Mouse (Mus musculus) left cerebral cortex, postnatal 36 days (tissue): Measurements from ENCODE around the gene Defb5. TPM values are rescaled to one million over a fixed set of nuclear protein-coding genes. Genes with fewer than 3 reads are reported as not detected.
"Not testable (repeated sequence)": the region's sequence is repeated elsewhere in the genome, so short reads cannot be mapped to it uniquely, and the experiment has no call there.

Experiments used
- DNase-seq, 2 experiments: peaks; one replicate each; pipeline ENCODE4 v3.0.0; 2021 to 2022; ENCODE audit warnings: low spot score in 2 of 2, mixed read lengths in 1 of 2
- intact Hi-C: fragments of 180-260 bp; cut with DNase I; formaldehyde crosslinking; loops from one replicate; pipeline ENCODE4 v1.15.1; 2025
- total RNA-seq, 2 experiments: library from RNA; stranded (reverse); gene quantifications; 2 replicates each; pipeline ENCODE4 v1.2.3; 2021

Defb5 gene
- not detected for total RNA-seq

- intact Hi-C loops: no loop called here
- no peak for DNase-seq
Observed at GRCm38 (mm10) chr8:19247280-19247679, at the start of gene Defb5. Gene Defb5 (plus strand): TSS chr8:19247580.

GRCm38 (mm10) chr8:19225161-19225560 is 22.2 kb upstream of the Defb5 start, which contains the start of gene Defb6:
Gene Defb6 (plus strand): TSS chr8:19225478.
- DNase-seq: no peak

DNA sequence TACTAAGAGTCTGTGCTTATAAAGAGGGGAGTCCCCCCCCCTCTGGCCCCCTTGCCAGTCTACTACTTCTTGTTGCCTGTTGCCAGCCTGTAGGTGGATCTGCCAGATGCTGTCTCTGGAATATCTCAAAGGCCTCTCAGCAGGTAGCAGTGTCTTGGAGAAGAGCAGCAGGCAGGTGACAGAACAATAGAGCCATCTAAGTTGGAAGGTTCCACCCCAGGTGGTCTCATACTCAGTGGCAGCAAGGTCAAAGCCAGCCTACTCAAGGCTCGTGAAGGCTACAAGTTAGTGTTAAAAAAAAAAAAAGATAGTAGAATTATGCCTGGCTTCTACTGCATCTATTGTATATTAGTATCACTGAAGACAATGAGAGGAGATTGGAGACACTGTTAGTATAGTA is 9.3 kb upstream of the Defb5 start:
- intact Hi-C loops: no loop called here
- DNase-seq: no peak

More at GRCm38 (mm10) chr8:19225161-19225560, 22.2 kb upstream of the Defb5 start, which contains the start of gene Defb6:
- intact Hi-C loops: no loop called here

DNA sequence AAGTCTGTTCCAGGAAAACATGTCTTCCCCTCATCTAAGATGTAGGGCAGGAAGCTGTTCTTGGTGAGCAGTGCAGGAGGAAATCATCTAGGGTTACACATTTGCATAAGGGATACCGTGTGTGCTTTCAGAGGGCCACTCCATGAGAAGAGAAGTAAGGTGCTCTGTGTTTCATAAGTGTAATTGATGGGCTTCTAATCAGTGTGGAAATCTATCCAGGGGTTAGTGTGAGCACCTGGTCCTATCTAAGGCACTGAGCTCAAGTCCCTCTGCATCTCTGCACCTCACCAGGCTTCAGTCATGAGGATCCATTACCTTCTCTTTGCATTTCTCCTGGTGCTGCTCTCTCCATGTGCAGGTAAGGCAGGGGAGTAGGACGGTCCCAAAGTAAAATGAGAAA is 7.8 kb upstream of the Defb5 start, which contains the start of gene Defb46:
Gene Defb46 (plus strand): TSS at position 301 of the 400 bp plus-strand sequence.
- intact Hi-C loops: no loop called here
- DNase-seq: no peak

DNA sequence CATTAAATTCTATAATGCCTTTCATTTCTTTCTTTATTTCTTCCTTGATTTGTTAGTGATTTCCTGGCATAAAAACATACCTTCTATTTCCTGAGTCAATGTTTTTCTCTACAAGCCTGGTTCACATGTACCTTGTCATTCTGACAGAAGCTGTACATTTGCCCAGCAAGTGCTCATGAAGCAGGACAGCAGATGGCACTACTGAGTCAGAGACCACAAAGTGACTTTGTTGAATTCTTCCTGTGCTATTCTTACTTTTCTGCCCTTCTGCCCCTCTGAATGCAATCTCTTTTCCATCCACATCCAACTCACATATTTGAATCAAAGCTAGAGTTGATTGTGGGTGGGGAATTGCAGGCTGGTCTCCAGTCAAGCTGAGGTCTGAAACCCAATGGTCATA is 10.8 kb downstream of the Defb5 start:
- intact Hi-C loops: no loop called here
- DNase-seq: no peak

DNA sequence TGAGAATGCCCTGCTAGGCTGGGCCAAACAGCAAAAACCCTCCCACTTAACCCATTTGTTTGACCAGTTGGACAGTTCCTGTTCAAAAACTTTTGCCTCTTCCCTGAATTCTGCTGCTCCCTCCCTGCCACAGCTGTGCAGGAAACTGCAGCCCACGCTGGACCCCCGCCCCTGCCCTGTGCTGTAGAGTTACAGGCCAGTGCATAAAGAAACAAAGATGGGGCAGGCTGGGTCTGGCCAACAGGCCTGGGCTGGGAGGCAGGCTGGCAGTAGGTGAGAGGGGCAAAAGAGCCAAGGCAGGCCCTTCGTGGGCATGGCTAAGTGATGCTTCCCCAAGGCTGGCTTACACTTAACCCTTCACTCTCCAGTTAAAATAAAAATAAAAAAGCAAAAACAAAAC is 12.3 kb downstream of the Defb5 start:
- no peak for DNase-seq
- intact Hi-C loops: no loop called here

GRCm38 (mm10) chr8:19293060-19293459 is 45.7 kb downstream of the Defb5 start, which contains the start of gene Defb3:
Gene Defb3 (plus strand): TSS chr8:19293360.
- intact Hi-C loops, DNase-seq: not testable (repeated sequence)

GRCm38 (mm10) chr8:19298361-19298760 is 51.0 kb downstream of the Defb5 start:
- DNase-seq, intact Hi-C loops: not testable (repeated sequence)

Other genes starting within 250 kb of the Defb5 start
- not detected for gene Defb38, start 221.0 kb upstream of the Defb5 start, total RNA-seq
- not detected for gene Defb39, start 182.8 kb upstream of the Defb5 start, total RNA-seq
- gene Defb12, start 132.7 kb upstream of the Defb5 start, total RNA-seq: not detected
- not detected for gene Defb34, start 123.8 kb upstream of the Defb5 start, total RNA-seq
- not detected for gene Gm45826, start 106.8 kb upstream of the Defb5 start, total RNA-seq
- not detected for gene Defb14, start 53.2 kb upstream of the Defb5 start, total RNA-seq
- gene Defb4, start 48.9 kb upstream of the Defb5 start, total RNA-seq: not detected
- gene Defb6, start 22.1 kb upstream of the Defb5 start, total RNA-seq: not detected
- not detected for gene Defb46, start 7.7 kb upstream of the Defb5 start, total RNA-seq
- not detected for gene Defb3, start 45.8 kb downstream of the Defb5 start, total RNA-seq
- gene Defb8, start 200.0 kb downstream of the Defb5 start, total RNA-seq: not detected
- not detected for gene Defb7, start 247.5 kb downstream of the Defb5 start, total RNA-seq